Mouse (Mus musculus): Measurements from ENCODE around the gene Ccdc12. TPM values are rescaled to one million over a fixed set of nuclear protein-coding genes. Genes with fewer than 3 reads are reported as not detected.

The Ccdc12 gene
- polyA plus RNA-seq, 1 experiment from 2014 or later, result 118 TPM

DNA sequence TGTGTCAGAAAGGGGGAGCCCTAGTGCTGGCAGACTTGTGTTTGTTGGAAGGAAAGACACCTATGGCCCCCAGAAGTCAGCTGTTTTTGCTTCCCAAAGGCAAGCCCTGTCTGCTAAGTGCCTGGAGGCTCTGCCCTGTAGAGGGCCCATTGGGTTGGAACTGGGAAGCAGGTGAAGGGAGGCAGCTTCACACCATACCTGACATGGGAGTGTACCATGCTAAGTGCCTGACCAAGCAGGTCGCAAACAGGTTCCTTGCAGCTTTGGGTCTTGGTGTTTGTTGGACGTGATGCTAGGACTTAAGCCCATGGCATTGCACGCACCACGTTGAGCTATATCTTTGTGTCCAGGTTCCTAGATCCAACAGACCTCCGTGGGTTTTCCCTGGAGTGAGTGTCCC lies 40.1 kb downstream of the Ccdc12 start:
- Histone ChIP-seq H3K4me1 (no peaks in the 10 kb centered on the region), H3K27me3 (no peaks in the 10 kb centered on the region), H3K9me3 (no peaks in the 10 kb centered on the region), H3K9ac (no peak overlapping the region), H3K27ac (no peak overlapping the region), H3K4me2 (replicated peaks) (no peak overlapping the region), H3K36me3 (peaks cover 14% of the 10 kb centered on the region; the same call in 1 of the 2 replicates), H3K4me3 (no peak overlapping the region)
- ATAC-seq (ENCODE audit: insufficient number of reproducible peaks, insufficient read depth, low FRiP score, low TSS enrichment), result no peak
- WGBS, result 90% methylated on average over 5 of the region's 5 CpGs

DNA sequence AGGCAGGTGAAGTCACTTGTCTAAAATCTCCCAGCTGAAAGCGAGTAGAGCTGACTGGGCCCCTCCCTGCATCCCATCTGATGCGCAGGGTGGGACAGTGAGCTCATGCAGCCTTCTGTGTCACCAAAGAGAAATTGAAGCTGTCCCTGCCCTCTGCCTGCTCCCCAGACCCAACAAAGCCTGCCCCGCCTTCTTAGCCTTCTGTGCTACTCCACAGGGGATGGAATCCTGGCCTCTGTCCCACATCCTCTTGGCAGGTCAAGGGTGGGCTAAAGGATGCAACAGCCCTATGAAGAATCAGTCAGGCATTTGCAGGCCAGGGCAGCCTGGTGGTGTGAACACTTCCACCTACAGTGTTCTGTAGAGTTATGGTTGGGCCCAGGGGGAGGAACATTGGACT lies 41.2 kb downstream of the Ccdc12 start:
- H3K4me3 ChIP-seq, result no peak overlapping the region
- no peaks in the 10 kb centered on the region for H3K9me3 ChIP-seq
- no peaks in the 10 kb centered on the region for H3K4me1 ChIP-seq
- no peak overlapping the region for H3K9ac ChIP-seq
- H3K4me2 ChIP-seq (replicated peaks), result no peak overlapping the region
- H3K27me3 ChIP-seq, result no peaks in the 10 kb centered on the region
- H3K27ac ChIP-seq, result no peak overlapping the region
- ATAC-seq (ENCODE audit: insufficient number of reproducible peaks, insufficient read depth, low FRiP score, low TSS enrichment), result no peak
- WGBS, result 87% methylated on average over 3 of the region's 3 CpGs
- H3K36me3 ChIP-seq, result peaks cover 14% of the 10 kb centered on the region; the same call in 1 of the 2 replicates

GRCm38 (mm10) chr9:110699574-110699973 lies 43.3 kb downstream of the Ccdc12 start:
- Histone ChIP-seq H3K4me3 (no peak overlapping the region), H3K27ac (no peak overlapping the region), H3K4me2 (replicated peaks) (no peak overlapping the region), H3K4me1 (no peaks in the 10 kb centered on the region), H3K9ac (no peak overlapping the region), H3K36me3 (0 out of 2 replicates have a peak, but pooled peaks cover 10% of the 10 kb centered on the region), H3K9me3 (no peaks in the 10 kb centered on the region), H3K27me3 (no peaks in the 10 kb centered on the region)
- ATAC-seq (ENCODE audit: insufficient number of reproducible peaks, insufficient read depth, low FRiP score, low TSS enrichment), result no peak
- 90% methylated on average over 3 of the region's 3 CpGs for WGBS

GRCm38 (mm10) chr9:110701114-110702032 lies 45.1 kb downstream of the Ccdc12 start:
- Histone ChIP-seq H3K9me3 (no peaks in the 10 kb centered on the region), H3K4me2 (replicated peaks) (no peak overlapping the region), H3K36me3 (0 out of 2 replicates have a peak, but pooled peaks cover 1% of the 10 kb centered on the region), H3K4me3 (no peak overlapping the region), H3K4me1 (no peaks in the 10 kb centered on the region), H3K27ac (no peak overlapping the region), H3K9ac (no peak overlapping the region), H3K27me3 (no peaks in the 10 kb centered on the region)
- 78% methylated on average over 11 of the region's 12 CpGs for WGBS
- no peak for ATAC-seq (ENCODE audit: insufficient number of reproducible peaks, insufficient read depth, low FRiP score, low TSS enrichment)

DNA sequence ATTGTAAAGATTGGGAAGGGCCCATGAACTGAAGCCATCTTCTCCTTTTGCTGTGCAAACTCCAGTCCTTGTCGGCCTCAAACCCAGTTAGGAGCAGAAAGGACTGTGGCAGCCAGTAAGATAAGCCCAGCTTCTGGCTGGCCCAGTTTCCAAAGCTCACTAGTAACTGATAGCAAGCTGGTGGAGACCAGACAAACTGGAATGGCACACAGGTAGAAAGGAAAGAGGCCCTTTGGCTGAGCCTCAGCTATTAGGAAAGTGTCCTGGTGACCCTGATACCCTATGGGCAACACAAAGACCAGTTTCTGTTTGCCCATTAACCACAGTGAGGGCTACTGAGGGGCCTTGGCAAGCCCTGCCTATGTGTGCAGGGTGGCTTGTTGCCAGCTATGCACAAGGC lies 46.5 kb downstream of the Ccdc12 start:
- H3K4me1 ChIP-seq, result no peaks in the 10 kb centered on the region
- no peak for ATAC-seq (ENCODE audit: insufficient number of reproducible peaks, insufficient read depth, low FRiP score, low TSS enrichment)
- no peaks in the 10 kb centered on the region for H3K9me3 ChIP-seq
- H3K4me3 ChIP-seq, result no peak overlapping the region
- no peak overlapping the region for H3K4me2 ChIP-seq (replicated peaks)
- 86% methylated on average over 1 of the region's 1 CpGs for WGBS
- no peak overlapping the region for H3K27ac ChIP-seq
- no peaks in the 10 kb centered on the region for H3K27me3 ChIP-seq
- no peaks in the 10 kb centered on the region for H3K36me3 ChIP-seq
- no peak overlapping the region for H3K9ac ChIP-seq

GRCm38 (mm10) chr9:110703951-110704350 lies 47.6 kb downstream of the Ccdc12 start:
- no peaks in the 10 kb centered on the region for H3K36me3 ChIP-seq
- H3K9ac ChIP-seq, result no peak overlapping the region
- whole genome bisulfite sequencing, result 90% methylated on average over 6 of the region's 6 CpGs
- no peaks in the 10 kb centered on the region for H3K27me3 ChIP-seq
- H3K9me3 ChIP-seq, result no peaks in the 10 kb centered on the region
- no peak overlapping the region for H3K27ac ChIP-seq
- H3K4me3 ChIP-seq, result no peak overlapping the region
- H3K4me1 ChIP-seq, result no peaks in the 10 kb centered on the region
- ATAC-seq (ENCODE audit: insufficient number of reproducible peaks, insufficient read depth, low FRiP score, low TSS enrichment), result no peak
- H3K4me2 ChIP-seq (replicated peaks), result no peak overlapping the region

DNA sequence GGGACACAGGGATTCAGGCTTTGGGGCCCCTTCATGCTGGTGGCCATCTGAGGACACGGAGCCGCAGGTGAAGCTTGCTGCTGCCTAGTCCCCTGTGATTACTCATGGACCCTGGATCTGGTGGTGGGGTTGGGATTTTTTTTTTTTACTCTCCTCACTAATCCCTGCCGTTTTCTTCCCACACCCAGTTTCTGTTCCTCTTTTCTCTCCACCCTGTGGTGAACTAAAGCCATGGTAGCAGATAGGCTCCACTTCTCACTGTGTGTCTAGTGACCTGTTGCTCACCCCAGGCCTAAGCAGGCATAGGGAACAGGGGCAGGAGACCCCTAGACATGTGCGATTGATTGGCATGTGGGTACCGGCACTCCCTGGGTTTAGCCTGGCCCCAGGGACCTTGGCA lies 50.5 kb downstream of the Ccdc12 start:
- H3K27me3 ChIP-seq, result no peaks in the 10 kb centered on the region
- no peak overlapping the region for H3K4me2 ChIP-seq (replicated peaks)
- H3K36me3 ChIP-seq, result 0 out of 2 replicates have a peak, but pooled peaks cover 2% of the 10 kb centered on the region
- 72% methylated on average over 5 of the region's 5 CpGs for WGBS
- H3K4me3 ChIP-seq, result no peak overlapping the region
- H3K27ac ChIP-seq, result no peak overlapping the region
- H3K4me1 ChIP-seq, result peaks cover 7% of the 10 kb centered on the region; the same call in 1 of the 2 replicates
- H3K9ac ChIP-seq, result no peak overlapping the region
- no peak for ATAC-seq (ENCODE audit: insufficient number of reproducible peaks, insufficient read depth, low FRiP score, low TSS enrichment)
- H3K9me3 ChIP-seq, result no peaks in the 10 kb centered on the region

DNA sequence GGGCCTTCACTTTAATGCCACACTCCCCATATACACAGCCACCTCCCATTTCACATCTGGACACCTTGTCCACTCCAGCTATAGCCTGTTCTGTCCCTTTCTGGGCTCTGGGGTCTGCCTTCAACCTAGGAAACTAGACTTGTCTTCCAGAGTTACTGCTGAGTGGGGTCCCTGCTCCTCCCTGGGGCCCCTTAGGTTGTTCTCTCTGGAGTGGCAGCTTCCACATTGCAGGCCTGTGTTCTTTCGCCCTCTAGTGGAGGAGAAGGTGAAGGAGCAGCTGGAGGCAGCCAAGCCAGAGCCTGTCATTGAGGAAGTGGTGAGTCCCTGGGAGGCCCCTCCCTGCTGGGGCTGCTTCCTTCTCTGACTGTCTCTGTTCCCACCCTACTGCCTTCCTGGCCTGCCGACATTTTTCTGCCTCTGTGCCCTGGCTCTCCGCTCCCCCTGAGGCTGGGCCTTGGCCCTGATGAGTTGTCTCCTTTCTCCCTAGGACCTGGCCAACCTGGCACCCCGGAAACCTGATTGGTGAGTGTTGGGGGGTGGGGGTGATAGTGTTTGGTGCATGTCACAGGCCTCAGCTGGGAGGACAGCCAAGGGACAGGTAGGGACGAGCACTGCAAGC lies 53.4 kb downstream of the Ccdc12 start:
- H3K4me2 ChIP-seq (replicated peaks), result no peak overlapping the region
- ATAC-seq (ENCODE audit: insufficient number of reproducible peaks, insufficient read depth, low FRiP score, low TSS enrichment), result peak; percentile 62; the same call in 1 of the 2 replicates
- no peaks in the 10 kb centered on the region for H3K9me3 ChIP-seq
- H3K4me3 ChIP-seq, result no peak overlapping the region
- H3K9ac ChIP-seq, result no peak overlapping the region
- 0 out of 2 replicates have a peak, but pooled peaks cover 10% of the 10 kb centered on the region for H3K36me3 ChIP-seq
- H3K4me1 ChIP-seq, result peaks cover 7% of the 10 kb centered on the region; the same call in 1 of the 2 replicates
- H3K27me3 ChIP-seq, result no peaks in the 10 kb centered on the region
- 39% methylated on average over 5 of the region's 5 CpGs for WGBS
- H3K27ac ChIP-seq, result no peak overlapping the region

DNA sequence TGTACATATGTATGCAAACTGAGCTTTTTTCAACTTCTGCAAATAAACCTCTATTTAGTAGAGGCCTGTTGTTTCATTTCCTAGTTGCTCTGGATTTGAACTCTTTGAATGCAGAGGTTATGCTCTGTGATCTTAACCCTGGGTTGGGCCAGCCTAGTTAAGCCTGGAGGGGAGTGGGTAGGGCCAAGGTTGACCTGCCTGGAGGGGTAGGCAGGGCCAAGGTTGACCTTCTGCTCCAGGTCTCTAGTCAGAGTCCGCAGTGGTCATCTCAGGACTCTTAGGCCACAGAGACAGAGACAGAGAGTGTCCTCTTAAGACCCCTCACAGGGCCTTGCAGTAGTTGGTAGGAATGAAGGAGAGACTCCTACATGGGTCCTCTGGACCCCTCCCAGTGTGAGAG lies 55.2 kb downstream of the Ccdc12 start:
- H3K36me3 ChIP-seq, result 0 out of 2 replicates have a peak, but pooled peaks cover 10% of the 10 kb centered on the region
- 95% methylated on average over 1 of the region's 1 CpGs for WGBS
- H3K4me1 ChIP-seq, result peaks cover 7% of the 10 kb centered on the region; the same call in 1 of the 2 replicates
- H3K9ac ChIP-seq, result no peak overlapping the region
- no peak overlapping the region for H3K4me2 ChIP-seq (replicated peaks)
- H3K4me3 ChIP-seq, result no peak overlapping the region
- ATAC-seq (ENCODE audit: insufficient number of reproducible peaks, insufficient read depth, low FRiP score, low TSS enrichment), result no peak
- H3K27me3 ChIP-seq, result no peaks in the 10 kb centered on the region
- no peaks in the 10 kb centered on the region for H3K9me3 ChIP-seq
- no peak overlapping the region for H3K27ac ChIP-seq

- 0 out of 2 replicates have a peak, but pooled peaks cover 10% of the 10 kb centered on the region for H3K36me3 ChIP-seq
- H3K4me2 ChIP-seq (replicated peaks), result no peak overlapping the region
- no peak overlapping the region for H3K9ac ChIP-seq
- H3K27me3 ChIP-seq, result no peaks in the 10 kb centered on the region
- no peak for ATAC-seq (ENCODE audit: insufficient number of reproducible peaks, insufficient read depth, low FRiP score, low TSS enrichment)
- H3K9me3 ChIP-seq, result no peaks in the 10 kb centered on the region
- H3K4me1 ChIP-seq, result peaks cover 7% of the 10 kb centered on the region
- no peak overlapping the region for H3K27ac ChIP-seq
- WGBS, result 88% methylated on average over 6 of the region's 6 CpGs
- no peak overlapping the region for H3K4me3 ChIP-seq
These were observed 55.7 kb downstream of the Ccdc12 start for GRCm38 (mm10) chr9:110711996-110712395.

- no peak for ATAC-seq (ENCODE audit: insufficient number of reproducible peaks, insufficient read depth, low FRiP score, low TSS enrichment)
- peaks cover 7% of the 10 kb centered on the region for H3K4me1 ChIP-seq
- H3K9ac ChIP-seq, result no peak overlapping the region
- WGBS, result 91% methylated on average over 4 of the region's 4 CpGs
- H3K27me3 ChIP-seq, result no peaks in the 10 kb centered on the region
- H3K36me3 ChIP-seq, result 0 out of 2 replicates have a peak, but pooled peaks cover 10% of the 10 kb centered on the region
- no peak overlapping the region for H3K4me3 ChIP-seq
- H3K27ac ChIP-seq, result no peak overlapping the region
- no peaks in the 10 kb centered on the region for H3K9me3 ChIP-seq
- no peak overlapping the region for H3K4me2 ChIP-seq (replicated peaks)
These were observed 56.2 kb downstream of the Ccdc12 start for GRCm38 (mm10) chr9:110712545-110712944.

DNA sequence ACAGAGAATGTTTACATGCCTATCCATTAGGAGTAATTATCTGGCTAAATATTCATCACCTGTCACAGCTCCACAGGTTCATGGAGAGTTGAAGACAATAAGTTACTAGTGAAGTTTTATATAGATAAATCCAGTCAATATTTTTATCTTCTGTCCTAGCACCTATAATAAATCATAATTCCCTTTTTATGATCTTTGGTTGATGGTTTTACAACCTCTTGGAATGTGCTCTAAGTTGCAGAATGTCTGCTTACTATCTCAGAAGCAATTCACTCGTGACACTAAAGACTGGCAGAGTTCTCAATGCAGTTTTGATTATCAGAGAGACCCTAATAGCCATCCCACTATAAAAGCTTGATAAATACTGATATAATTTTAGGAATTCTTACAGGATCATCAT lies 57.1 kb downstream of the Ccdc12 start:
- Histone ChIP-seq H3K36me3 (0 out of 2 replicates have a peak, but pooled peaks cover 10% of the 10 kb centered on the region), H3K4me2 (replicated peaks) (no peak overlapping the region), H3K4me1 (peaks cover 7% of the 10 kb centered on the region), H3K27ac (no peak overlapping the region), H3K9me3 (no peaks in the 10 kb centered on the region), H3K9ac (no peak overlapping the region), H3K4me3 (no peak overlapping the region), H3K27me3 (no peaks in the 10 kb centered on the region)
- ATAC-seq (ENCODE audit: insufficient number of reproducible peaks, insufficient read depth, low FRiP score, low TSS enrichment), result no peak
- WGBS, result 74% methylated on average over 1 of the region's 1 CpGs
